Comparison of ENCODE assay signal across 9 mouse cellular contexts in genomic region chr9:40390904-40391303, GRCm38 (mm10).
A peak's percentile ranks its signal among the peaks of the same experiment; 100 is the strongest.
DNase-seq lines count a peak whose midpoint lies in the region; ATAC-seq and TF ChIP-seq lines count a peak whose summit lies in the region.
"Had no signal": no experiment of that assay in that cellular context is flagged by ENCODE, and none has a peak within 500 bp of the region (broad histone marks: within the 10 kb centered on the region; RNA-seq: fewer than 3 reads in every experiment).

No protein-coding gene starts in this region.

- DNase-seq in gastrocnemius, adult 2 months: no peak
- no peak for DNase-seq in gastrocnemius, postnatal 4 days (ENCODE audit: low spot score in 2 of 2)
- DNase-seq in A20 (ENCODE audit: low read depth, low spot score): peak; percentile 9
- peak; percentile 30 to 60 for DNase-seq in left cerebral cortex, adult 18-20 months (ENCODE audit: low spot score in 2 of 2)
- no peak for DNase-seq in spleen, postnatal 4 days (ENCODE audit: low spot score in 2 of 2)

- H3K4me2 ChIP-seq in neural tube, embryonic 15.5 days: peak overlapping the region; percentile 52
- H3K4me2 ChIP-seq: stomach, embryonic 15.5 days had no signal

- TF ChIP-seq POLR2A in bone marrow macrophage, adult 2 months (IDR thresholded peaks at IDR 0.05; ENCODE audit: borderline replicate concordance, low read depth, low read length): no peak

- H3K9ac ChIP-seq in neural tube, embryonic 15.5 days (replicated peaks): peak overlapping the region; percentile 44; the same call in 1 of the 2 replicates
- H3K9ac ChIP-seq: stomach, embryonic 15.5 days had no signal

- H3K27ac ChIP-seq in gastrocnemius, adult 2 months: no peak overlapping the region
- no peak overlapping the region for H3K27ac ChIP-seq in bone marrow macrophage, adult 2 months (ENCODE audit: insufficient read depth, low read depth, low read length)
- peak overlapping the region; percentile 83; the same call in 1 of the 2 replicates for H3K27ac ChIP-seq in neural tube, embryonic 15.5 days (replicated peaks)
- H3K27ac ChIP-seq: stomach, embryonic 15.5 days had no signal

- H3K4me1 ChIP-seq in bone marrow macrophage, adult 2 months (ENCODE audit: control insufficient read depth, insufficient read depth, low read length): peaks cover 18% of the 10 kb centered on the region
- peaks cover 29% of the 10 kb centered on the region for H3K4me1 ChIP-seq in neural tube, embryonic 15.5 days

- 42% methylated on average over 8 of the region's 8 CpGs for WGBS in neural tube, embryonic 15.5 days

- H3K9me3 ChIP-seq in neural tube, embryonic 15.5 days (replicated peaks): no peaks in the 10 kb centered on the region
- H3K9me3 ChIP-seq: stomach, embryonic 15.5 days had no signal

- peak; percentile 59 for ATAC-seq in granulocyte monocyte progenitor cell, adult 5-6 weeks (replicated peaks; ENCODE audit: poor library complexity, severe bottlenecking)
- 0 out of 2 replicates have a peak, but pooled peaks have one; percentile 12 for ATAC-seq in neural tube, embryonic 15.5 days (ENCODE audit: low FRiP score)

- intact Hi-C loops in gastrocnemius, adult 2 months (cut with DNase I): loop anchor here (5.0 to 10.0 kb wide), 2 partner anchors 59 to 166 kb away; no protein-coding TSS in a partner anchor

- TF ChIP-seq CTCF in gastrocnemius, adult 2 months (IDR thresholded peaks at IDR 0.05): peak; percentile 55
- 0 out of 2 replicates have a peak, but pooled peaks have one; percentile 25 for TF ChIP-seq CTCF in bone marrow macrophage, adult 2 months (IDR thresholded peaks at IDR 0.05; ENCODE audit: low read depth, low read length)

- no peak overlapping the region for H3K4me3 ChIP-seq in gastrocnemius, adult 2 months
- H3K4me3 ChIP-seq in bone marrow macrophage, adult 2 months (ENCODE audit: insufficient read depth, low read length): peak overlapping the region; percentile 44
- no peak overlapping the region for H3K4me3 ChIP-seq in neural tube, embryonic 15.5 days (replicated peaks)
- H3K4me3 ChIP-seq: stomach, embryonic 15.5 days had no signal

- H3K27me3 ChIP-seq in neural tube, embryonic 15.5 days (replicated peaks): no peaks in the 10 kb centered on the region
- H3K27me3 ChIP-seq: stomach, embryonic 15.5 days had no signal

- no peaks in the 10 kb centered on the region for H3K36me3 ChIP-seq in neural tube, embryonic 15.5 days
- H3K36me3 ChIP-seq: stomach, embryonic 15.5 days had no signal

Comparison
In these comparisons a context has a peak if more than half of its experiments do, and no peak if none do; other contexts are left out.
1. DNase-seq: peak in A20 (single experiment) and left cerebral cortex, adult 18-20 months (2 of 2); none in gastrocnemius, adult 2 months (single experiment), gastrocnemius, postnatal 4 days (0 of 2) and spleen, postnatal 4 days (0 of 2).